Mouse (Mus musculus) adrenal gland, adult 18-20 months (tissue): Measurements from ENCODE around the gene Prmt1. TPM values are rescaled to one million over a fixed set of nuclear protein-coding genes. Genes with fewer than 3 reads are reported as not detected.
A peak's percentile ranks its signal among the peaks of the same experiment; 100 is the strongest.

Experiments
- DNase-seq, 2 experiments: peaks; one replicate each; pipeline ENCODE4 v3.0.0; 2021 to 2022; ENCODE audit warnings: low spot score in 2 of 2
- total RNA-seq, 2 experiments: library from RNA; stranded (reverse); gene quantifications; 1 replicate in 1 of 2; 2 replicates in 1 of 2; pipeline ENCODE4 v1.2.3; 2021

Prmt1 gene
- total RNA-seq, 2 experiments from 2014 or later, result 203 to 216 TPM

- DNase-seq, result no peak
Observed at GRCm38 (mm10) chr7:45013366-45014095, 27.2 kb upstream of the Prmt1 start.

DNA sequence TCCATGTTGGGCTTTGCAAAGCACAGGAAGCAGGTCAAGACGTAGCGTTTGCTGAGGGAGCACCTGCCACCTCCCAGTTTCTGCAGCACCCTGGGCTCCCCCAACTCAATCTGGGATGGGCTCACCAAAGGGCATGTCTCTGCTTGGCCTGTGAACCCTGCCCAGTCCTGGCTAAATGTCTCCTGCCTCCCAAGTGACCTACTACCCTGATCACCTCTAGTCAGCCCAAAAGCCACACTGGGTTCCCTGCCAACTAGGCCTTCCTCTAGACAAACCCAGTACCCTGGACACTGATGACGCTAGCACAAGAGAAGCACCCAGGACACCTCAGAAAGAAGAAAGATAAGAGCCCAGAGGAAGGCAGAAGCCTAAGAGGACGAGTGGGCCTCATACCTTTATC lies 26.5 kb upstream of the Prmt1 start:
- no peak for DNase-seq

- no peak for DNase-seq
Observed at GRCm38 (mm10) chr7:45012011-45012410, 25.6 kb upstream of the Prmt1 start.

DNA sequence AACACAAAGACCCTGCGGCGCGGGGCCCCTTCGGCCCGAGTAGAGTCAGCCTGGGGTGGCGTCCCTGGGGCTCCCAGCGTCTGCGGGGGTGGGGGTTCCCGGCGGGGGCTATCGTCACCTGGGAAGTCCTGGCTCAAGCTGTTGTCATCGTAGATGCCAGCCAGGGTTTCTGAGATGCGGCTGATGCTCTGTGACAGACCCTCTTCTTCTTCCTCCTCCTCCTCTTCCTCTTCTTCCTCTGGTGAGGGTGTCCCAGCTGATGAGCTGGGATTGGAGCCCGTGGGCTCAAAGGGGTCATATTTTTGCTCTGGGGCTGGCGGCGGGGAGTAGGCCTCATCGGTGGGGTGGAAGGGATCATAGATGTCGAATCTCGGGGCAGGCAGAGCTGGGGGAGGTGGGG lies 22.0 kb upstream of the Prmt1 start:
- DNase-seq, result no peak

DNA sequence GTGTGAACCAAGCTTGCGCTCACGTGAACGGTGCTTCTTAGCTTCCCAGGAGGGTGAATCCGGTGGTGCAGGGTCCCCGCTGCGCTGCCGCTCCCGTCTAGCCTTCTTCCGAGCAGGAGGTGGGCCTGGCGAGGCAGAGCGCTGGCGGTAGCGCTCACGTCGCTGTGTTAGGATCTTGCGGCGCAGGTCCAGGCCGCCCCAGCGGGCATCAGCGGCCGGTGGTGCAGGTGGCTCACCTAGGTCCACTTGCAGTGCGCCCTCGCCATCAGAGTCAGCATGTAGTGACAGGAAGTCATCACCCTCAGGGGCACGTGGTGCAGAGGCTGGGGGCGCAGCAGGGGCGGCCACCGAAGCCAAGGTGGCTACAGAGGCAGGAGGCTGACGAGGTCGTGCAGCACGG lies 21.5 kb upstream of the Prmt1 start:
- no peak for DNase-seq

GRCm38 (mm10) chr7:45007141-45007540 lies 20.8 kb upstream of the Prmt1 start:
- no peak for DNase-seq

- no peak for DNase-seq
Observed at GRCm38 (mm10) chr7:45006503-45006902, 20.1 kb upstream of the Prmt1 start.

DNA sequence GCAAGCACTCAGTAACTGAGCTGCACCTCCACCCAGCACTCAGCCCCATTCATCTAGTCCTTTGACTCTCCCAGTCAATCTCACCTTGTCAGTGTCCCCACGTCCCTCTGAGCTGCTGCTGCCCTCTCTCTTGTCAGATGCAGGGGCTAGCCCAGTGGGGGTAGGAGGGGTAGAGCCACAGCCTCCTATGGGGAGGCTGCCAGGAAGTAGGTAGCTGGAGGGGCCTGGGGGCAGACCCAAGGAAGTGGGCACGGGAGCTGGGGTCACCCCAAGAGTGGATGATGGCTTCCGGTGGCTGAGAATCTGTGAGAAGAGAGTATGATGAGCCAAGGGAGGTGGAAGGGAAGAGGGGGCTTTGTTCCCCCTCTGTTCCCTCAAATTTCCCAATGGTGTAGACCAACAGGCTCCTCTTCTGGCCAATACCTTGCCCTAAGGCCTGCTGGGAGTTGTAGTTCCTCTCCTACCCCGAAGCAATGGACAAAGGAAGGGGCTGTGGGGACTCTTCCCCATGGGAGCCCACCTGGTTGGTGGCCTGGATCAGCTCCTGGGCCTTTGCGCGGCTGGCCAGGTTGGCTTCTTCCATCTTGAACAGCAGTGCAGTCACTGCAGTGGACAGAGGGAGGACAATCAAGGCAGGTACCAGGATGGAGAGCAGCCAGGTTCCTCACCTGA lies 19.1 kb upstream of the Prmt1 start:
- DNase-seq, result no peak

GRCm38 (mm10) chr7:45004546-45004945 lies 18.2 kb upstream of the Prmt1 start:
- DNase-seq, result no peak

DNA sequence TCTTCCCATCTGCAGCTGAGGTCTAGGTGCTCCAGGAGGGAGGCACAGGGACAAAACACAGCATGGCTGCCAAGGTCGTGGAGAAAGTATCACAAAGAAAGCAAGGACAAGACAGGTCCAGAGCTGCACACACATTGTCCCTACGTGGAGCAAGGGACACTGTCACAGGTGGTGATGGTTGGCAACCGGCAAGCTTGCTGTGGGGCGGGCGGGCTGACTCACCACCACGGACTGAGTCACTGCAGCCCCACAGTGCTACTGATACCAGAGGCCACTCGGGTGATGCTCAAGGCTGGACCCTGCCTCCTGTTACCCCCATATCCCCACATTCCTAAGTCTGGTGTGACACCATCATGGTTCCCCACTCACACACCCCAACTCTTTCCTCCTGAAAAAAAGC lies 16.1 kb upstream of the Prmt1 start:
- no peak for DNase-seq

DNA sequence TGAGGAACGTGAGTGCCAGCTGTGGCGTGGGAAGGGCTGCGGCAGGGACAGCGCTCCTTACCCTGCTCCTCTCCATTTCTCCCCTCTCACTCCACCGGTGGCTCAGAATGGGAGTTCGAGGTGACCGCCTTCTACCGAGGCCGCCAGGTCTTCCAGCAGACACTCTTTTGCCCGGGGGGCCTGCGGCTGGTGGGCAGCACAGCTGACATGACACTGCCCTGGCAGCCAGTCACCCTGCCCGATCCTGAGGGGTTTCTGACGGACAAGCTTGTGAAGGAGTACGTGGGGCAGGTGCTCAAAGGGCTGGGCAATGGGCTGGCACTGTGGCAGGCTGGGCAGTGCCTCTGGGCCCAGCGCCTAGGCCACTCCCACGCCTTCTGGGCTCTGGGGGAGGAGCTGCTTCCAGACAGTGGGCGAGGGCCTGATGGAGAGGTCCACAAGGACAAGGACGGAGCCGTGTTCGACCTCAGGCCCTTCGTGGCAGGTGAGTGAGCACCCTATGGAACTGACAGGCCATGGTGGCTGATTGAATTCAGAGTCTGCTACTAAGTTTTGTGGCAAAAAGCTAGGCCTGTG lies 14.3 kb upstream of the Prmt1 start:
- no peak for DNase-seq

GRCm38 (mm10) chr7:44999753-45000152 lies 13.4 kb upstream of the Prmt1 start:
- DNase-seq, result no peak

DNA sequence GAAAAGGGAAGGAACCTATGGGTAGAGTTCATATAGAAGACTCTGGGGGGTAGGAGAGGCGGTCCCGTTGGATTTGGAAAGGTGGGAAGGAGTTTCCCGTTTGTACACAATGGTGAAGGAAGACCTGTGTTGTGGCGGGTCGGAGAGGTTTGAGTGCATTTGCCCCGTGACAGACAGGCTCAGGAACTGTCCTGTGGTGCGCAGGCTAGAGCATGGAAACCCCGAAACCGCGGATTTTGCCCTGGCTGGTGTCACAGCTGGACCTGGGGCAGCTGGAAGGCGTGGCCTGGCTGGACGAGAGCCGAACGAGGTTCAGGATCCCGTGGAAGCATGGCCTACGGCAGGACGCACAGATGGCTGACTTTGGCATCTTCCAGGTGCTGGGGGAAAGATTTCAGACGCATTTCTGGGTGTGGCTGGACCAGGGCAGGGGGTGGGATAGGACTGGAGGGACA lies 12.2 kb upstream of the Prmt1 start, which contains the start of gene Bcl2l12:
Gene Bcl2l12, minus strand, starts transcription at position 212 of the 455 bp plus-strand sequence.
- peak in 1 of 2 experiments; percentile 60 for DNase-seq

DNA sequence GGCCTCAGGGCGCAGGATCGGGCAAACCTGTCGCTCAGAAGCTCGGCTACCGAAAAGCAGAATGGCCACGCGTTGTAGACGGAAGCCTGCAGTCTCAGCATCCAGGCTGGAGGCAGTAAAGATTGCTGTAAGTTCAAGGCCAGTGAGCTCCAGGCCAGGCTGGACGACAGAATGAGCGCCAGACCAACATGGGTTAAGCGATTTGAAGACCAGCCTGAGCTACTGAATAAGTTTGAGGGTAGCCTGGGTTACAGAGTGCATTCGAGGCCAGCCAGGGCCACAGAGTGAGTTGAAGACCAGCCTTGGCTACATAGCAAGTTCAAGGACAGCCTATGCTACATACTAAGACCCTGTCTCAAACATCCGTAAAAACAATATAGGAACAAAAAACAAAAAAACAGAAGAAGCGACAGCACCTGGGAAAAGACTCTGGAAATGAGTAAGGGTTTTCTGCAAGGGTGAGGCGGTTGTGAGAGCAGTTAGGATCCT lies 11.6 kb upstream of the Prmt1 start:
- no peak for DNase-seq

DNA sequence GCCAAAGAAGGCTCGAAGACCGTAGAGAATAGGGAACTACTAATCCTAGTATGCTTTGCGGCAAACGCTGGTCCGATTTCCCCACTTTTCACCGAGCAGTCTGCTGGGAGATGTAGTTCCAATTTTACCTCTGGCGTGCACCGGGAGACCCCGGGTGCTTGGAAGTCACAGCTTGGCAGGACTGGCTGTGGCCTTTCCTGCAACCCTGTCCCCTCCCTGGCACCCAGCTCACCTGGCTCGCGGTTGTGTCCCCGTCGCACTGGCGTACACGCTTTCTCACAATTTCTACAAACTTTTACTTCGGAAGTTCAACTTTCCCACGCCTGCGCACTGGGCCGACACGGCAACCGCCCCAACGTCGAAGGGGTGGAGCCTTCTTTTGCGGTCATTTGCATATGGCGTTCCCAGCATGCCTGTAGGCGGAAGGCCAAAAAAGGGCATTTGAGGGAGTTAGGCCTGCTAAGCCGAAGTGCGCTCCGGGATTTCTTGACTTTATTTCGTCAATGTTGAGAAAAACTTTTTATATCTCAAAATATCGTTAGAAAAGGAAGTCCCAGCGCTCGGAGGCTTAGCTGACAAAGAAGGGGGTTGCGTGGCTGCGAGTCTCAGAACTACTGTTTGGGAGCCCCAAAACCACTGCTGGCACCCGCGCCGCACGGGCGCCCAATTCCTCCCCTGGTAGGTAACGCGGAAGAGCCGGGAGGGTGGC lies 11.0 kb upstream of the Prmt1 start, which contains the start of gene Irf3:
Gene Irf3, plus strand, starts transcription at position 418 of the 709 bp plus-strand sequence.
- DNase-seq, result peak; percentile 93 to 94

DNA sequence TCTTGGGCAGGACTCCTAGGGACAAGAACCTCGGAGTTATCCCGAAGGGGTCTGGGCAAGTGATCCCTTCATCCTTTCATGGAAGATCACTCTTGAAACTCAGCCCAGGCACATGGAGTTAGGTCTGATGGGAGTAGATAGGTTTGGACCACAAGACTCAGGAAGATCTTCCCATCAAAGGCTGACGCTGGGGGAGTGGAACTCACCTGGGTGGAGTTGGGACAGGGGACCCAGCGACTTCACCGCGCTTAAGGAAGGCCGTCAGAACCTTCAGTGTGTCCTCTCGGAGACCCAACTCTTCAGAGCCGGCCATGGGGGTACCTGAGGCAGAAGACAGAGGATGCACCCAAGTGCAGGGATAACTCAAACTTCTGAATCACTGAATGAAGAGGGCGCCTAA lies 10.3 kb upstream of the Prmt1 start:
- no peak for DNase-seq

DNA sequence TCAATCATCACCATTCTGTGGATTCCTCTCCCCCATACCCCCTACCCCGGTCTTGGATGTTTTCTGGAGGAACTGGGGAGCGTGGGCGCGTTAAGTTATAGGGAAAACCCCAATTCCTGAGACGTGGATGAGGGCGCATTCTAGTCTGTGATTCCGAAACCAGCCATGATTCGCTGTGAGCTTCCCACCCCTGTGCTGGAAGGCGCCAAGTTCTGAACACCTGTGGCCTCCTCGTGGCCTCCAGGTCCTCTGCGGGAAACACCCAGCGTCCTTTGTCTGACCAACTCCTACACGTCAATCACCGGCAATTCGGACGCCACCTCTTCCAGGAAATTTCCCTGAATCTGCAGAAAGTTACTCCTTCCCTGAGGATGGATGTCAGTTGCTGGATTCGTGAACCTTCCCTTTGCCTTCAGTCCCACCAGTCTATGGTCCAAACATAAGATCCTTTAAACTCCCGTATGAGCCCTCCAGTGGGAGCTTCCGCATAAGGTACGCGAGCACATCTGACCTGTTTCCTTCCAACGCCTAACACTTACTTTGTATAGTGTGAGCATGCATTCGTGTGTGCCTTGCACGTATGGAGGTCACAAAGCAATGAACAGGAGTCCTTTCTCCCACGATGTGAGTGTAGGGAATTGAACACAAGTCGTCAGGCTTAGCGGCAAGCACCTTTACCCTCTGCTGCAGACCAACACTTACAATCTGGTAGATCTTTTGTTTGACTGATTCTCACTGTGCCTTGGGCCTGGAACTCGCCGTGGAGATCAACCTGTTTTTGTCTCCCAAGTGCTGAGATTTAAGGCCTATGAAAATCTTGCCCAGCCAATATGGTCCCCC lies 731 bp upstream of the Prmt1 start:
- DNase-seq, result no peak

DNA sequence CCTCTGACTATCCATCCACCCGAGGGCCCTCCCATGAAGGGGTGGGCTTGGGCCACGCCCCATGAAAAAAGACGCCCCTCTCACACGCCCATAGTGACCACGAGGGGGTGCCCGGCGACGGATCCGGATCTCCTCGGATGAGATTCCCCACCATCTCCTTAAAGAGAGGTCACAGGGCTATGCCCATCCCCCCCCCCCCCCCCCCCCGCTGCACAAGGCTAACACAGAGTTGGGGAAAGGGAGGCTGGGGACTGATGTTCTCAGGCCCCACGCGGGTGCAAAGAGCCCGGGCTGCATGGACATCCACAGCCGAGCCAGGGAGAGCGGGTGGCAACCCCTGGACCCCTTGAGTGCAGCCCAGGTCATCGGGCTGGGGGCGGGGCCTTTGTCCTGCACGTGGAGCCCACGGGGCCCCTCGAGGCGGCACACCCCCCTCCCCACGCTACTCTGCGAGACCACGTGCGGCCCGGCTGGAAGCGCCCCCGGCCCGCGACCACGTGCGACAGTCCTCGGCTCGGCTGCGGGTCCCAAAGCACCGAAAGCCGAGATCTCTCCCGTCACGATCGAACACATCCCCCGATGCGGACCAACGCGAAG lies 675 bp downstream of the Prmt1 start:
- peak in 1 of 2 experiments; percentile 64 for DNase-seq

DNA sequence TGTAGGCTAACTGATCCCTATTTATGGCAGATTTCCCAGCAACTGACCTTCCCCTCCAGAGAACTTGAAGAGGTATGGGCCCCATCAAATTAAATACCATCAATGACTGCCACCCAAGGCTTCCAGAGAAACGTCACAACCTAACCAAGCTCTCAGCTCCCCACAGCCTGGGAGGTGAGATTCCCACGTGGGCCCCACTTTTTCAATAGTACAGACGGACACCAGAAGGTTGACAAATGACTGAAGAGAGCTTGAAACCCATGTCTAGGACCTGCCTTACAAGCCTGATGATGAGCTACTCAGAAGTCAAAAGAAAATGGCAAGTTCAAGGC lies 1.6 kb downstream of the Prmt1 start:
- DNase-seq, result no peak
